Mouse (Mus musculus): ENCODE data around the gene Fga. TPM values are rescaled to one million over a fixed set of nuclear protein-coding genes. Genes with fewer than 3 reads are reported as not detected.

Gene Fga
- polyA plus RNA-seq, 1 experiment from 2014 or later = 0.09 TPM

DNA sequence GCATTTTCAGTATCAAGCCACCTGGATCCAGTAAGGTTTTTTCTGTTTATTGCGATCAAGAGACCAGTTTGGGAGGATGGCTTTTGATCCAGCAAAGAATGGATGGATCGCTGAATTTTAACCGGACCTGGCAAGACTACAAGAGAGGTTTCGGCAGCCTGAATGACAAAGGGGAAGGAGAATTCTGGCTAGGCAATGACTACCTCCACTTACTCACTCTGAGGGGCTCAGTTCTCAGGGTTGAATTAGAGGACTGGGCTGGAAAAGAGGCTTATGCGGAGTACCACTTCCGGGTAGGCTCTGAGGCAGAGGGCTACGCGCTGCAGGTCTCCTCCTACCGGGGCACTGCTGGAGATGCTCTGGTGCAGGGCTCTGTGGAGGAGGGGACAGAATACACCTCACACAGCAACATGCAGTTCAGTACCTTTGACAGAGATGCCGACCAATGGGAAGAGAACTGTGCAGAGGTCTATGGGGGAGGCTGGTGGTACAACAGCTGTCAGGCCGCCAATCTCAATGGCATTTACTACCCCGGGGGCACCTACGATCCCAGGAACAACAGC is 7.0 kb downstream of the Fga start:
- peak overlapping the region; percentile 36 for H3K4me2 ChIP-seq (replicated peaks)
- peak; percentile 86 for ATAC-seq
- H3K4me1 ChIP-seq (replicated peaks) = no peaks in the 10 kb centered on the region
- H3K9me3 ChIP-seq = no peaks in the 10 kb centered on the region
- H3K36me3 ChIP-seq = no peaks in the 10 kb centered on the region
- H3K27ac ChIP-seq = no peak overlapping the region
- H3K27me3 ChIP-seq = no peaks in the 10 kb centered on the region
- WGBS = 46% methylated on average over 13 of the region's 13 CpGs
- peak overlapping the region; percentile 21 for H3K4me3 ChIP-seq (replicated peaks)
- no peak overlapping the region for H3K9ac ChIP-seq (replicated peaks)

DNA sequence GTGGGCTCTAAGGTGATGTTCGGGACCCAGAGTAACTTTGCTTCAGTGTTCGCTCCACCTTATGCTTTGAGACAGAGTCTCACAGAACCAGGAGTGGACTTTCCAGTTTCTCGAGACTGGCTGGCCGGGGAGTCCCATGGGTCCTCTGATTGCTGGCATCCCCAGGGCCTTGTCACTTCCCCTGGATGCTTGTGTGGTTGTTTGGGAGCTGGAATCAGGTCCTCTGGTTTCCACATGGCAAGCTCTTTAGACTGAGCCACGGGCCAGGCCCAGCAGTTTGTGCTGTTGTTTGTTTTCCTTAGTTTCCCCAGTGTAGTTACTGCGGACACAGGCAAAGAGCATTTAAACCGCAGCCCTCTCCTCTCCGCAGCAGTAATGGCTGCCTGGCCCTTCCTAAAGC is 7.9 kb downstream of the Fga start:
- Histone ChIP-seq H3K27ac (no peak overlapping the region), H3K27me3 (no peaks in the 10 kb centered on the region), H3K4me3 (replicated peaks) (no peak overlapping the region), H3K9me3 (no peaks in the 10 kb centered on the region), H3K4me1 (replicated peaks) (no peaks in the 10 kb centered on the region), H3K9ac (replicated peaks) (no peak overlapping the region), H3K36me3 (no peaks in the 10 kb centered on the region), H3K4me2 (replicated peaks) (no peak overlapping the region)
- 87% methylated on average over 8 of the region's 8 CpGs for WGBS
- no peak for ATAC-seq

DNA sequence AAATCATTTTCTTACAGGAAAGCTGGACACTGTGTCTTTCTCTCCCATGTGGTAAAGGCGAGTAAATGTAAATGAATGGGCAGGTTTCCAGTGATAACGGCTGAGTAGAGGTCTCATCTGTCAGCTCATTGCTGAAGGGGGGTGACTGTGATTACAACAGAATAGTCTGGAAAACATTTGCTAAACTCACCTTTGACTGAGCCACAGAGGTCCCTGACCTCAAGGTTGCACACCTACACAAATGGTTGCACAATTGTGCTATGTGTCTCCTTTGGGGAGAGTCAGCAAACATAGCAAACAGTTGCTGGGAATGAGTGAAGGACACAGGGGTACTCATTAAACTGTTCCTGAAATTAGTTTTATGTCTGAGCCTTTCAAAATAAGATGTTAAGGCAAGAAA is 13.0 kb downstream of the Fga start:
- H3K9me3 ChIP-seq = no peaks in the 10 kb centered on the region
- 80% methylated on average over 2 of the region's 2 CpGs for WGBS
- ATAC-seq = no peak
- no peaks in the 10 kb centered on the region for H3K4me1 ChIP-seq (replicated peaks)
- no peak overlapping the region for H3K4me2 ChIP-seq (replicated peaks)
- H3K27ac ChIP-seq = no peak overlapping the region
- no peak overlapping the region for H3K9ac ChIP-seq (replicated peaks)
- H3K27me3 ChIP-seq = no peaks in the 10 kb centered on the region
- H3K36me3 ChIP-seq = no peaks in the 10 kb centered on the region
- no peak overlapping the region for H3K4me3 ChIP-seq (replicated peaks)

GRCm38 (mm10) chr3:83039666-83040065 is 13.8 kb downstream of the Fga start:
- no peak overlapping the region for H3K9ac ChIP-seq (replicated peaks)
- no peak overlapping the region for H3K4me2 ChIP-seq (replicated peaks)
- H3K4me3 ChIP-seq (replicated peaks) = no peak overlapping the region
- no peak for ATAC-seq
- WGBS = 83% methylated on average over 4 of the region's 4 CpGs
- no peaks in the 10 kb centered on the region for H3K36me3 ChIP-seq
- no peaks in the 10 kb centered on the region for H3K4me1 ChIP-seq (replicated peaks)
- H3K9me3 ChIP-seq = no peaks in the 10 kb centered on the region
- no peaks in the 10 kb centered on the region for H3K27me3 ChIP-seq
- H3K27ac ChIP-seq = no peak overlapping the region

GRCm38 (mm10) chr3:83042451-83042850 is 16.6 kb downstream of the Fga start:
- 93% methylated on average over 5 of the region's 5 CpGs for WGBS
- Histone ChIP-seq H3K9ac (replicated peaks) (no peak overlapping the region), H3K27ac (no peak overlapping the region), H3K4me3 (replicated peaks) (no peak overlapping the region), H3K36me3 (no peaks in the 10 kb centered on the region), H3K9me3 (no peaks in the 10 kb centered on the region), H3K4me2 (replicated peaks) (no peak overlapping the region), H3K4me1 (replicated peaks) (no peaks in the 10 kb centered on the region), H3K27me3 (no peaks in the 10 kb centered on the region)
- no peak for ATAC-seq

GRCm38 (mm10) chr3:83046649-83047048 is 20.8 kb downstream of the Fga start:
- no peak for ATAC-seq
- no peaks in the 10 kb centered on the region for H3K4me1 ChIP-seq (replicated peaks)
- H3K9me3 ChIP-seq = no peaks in the 10 kb centered on the region
- no peaks in the 10 kb centered on the region for H3K36me3 ChIP-seq
- 87% methylated on average over 11 of the region's 11 CpGs for WGBS
- no peak overlapping the region for H3K9ac ChIP-seq (replicated peaks)
- no peak overlapping the region for H3K27ac ChIP-seq
- H3K4me3 ChIP-seq (replicated peaks) = no peak overlapping the region
- H3K4me2 ChIP-seq (replicated peaks) = no peak overlapping the region
- H3K27me3 ChIP-seq = no peaks in the 10 kb centered on the region

DNA sequence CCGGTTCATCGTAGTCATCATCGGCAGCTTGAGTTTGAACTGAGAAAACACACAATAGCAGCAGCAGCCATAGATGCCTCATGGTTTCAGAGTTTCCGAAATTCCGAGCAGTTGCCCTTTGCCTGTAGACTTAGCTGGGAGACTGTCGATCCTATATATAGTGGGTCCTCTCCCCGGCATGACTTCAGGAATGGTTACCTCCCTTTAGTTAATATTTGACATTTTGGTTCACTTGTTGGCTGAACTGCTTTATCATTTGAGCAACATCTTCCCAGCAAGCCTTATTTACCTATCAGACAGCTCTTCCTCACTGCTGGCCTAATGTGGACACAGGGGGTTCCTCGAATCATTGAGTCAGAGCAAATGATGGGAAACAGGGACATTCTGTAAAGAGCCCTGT is 23.8 kb downstream of the Fga start, which contains the start of gene Fgb:
TSS of gene Fgb (minus strand) at position 184 of the 400 bp plus-strand sequence.
- no peak within 1 kb of the TSS for H3K4me2 ChIP-seq (replicated peaks)
- no peaks in the 10 kb centered on the region for H3K36me3 ChIP-seq
- H3K27me3 ChIP-seq = no peaks in the 10 kb centered on the region
- ATAC-seq = no peak
- no peak within 1 kb of the TSS for H3K4me3 ChIP-seq (replicated peaks)
- no peaks in the 10 kb centered on the region for H3K9me3 ChIP-seq
- H3K9ac ChIP-seq (replicated peaks) = no peak within 1 kb of the TSS
- H3K27ac ChIP-seq = no peak within 1 kb of the TSS
- 91% methylated on average over 8 of the region's 8 CpGs for WGBS
- no peaks in the 10 kb centered on the region for H3K4me1 ChIP-seq (replicated peaks)

GRCm38 (mm10) chr3:83050661-83051060 is 24.8 kb downstream of the Fga start:
- no peak overlapping the region for H3K27ac ChIP-seq
- no peak overlapping the region for H3K4me3 ChIP-seq (replicated peaks)
- no peaks in the 10 kb centered on the region for H3K36me3 ChIP-seq
- H3K4me2 ChIP-seq (replicated peaks) = no peak overlapping the region
- no peaks in the 10 kb centered on the region for H3K27me3 ChIP-seq
- whole genome bisulfite sequencing = 83% methylated on average over 5 of the region's 5 CpGs
- no peaks in the 10 kb centered on the region for H3K9me3 ChIP-seq
- no peaks in the 10 kb centered on the region for H3K4me1 ChIP-seq (replicated peaks)
- ATAC-seq = no peak
- no peak overlapping the region for H3K9ac ChIP-seq (replicated peaks)

DNA sequence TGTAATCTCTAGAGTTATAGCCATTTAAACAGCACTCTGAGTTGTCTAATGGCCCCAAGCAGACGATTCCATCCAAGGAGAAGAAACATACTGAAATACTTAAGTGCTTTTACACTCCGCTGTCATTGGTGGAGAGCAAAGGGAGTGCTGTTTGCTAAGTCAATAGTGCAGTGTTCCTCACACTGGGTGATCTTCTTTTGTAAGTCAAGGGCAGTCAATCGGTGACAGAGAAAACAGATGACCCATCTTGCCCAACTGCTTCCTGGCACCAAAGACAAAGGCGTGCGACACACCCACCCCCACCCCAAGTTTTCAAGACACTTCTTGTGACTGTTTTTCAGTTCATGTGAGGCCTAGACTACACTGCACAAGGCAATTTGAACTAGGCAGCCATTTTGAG is 26.2 kb downstream of the Fga start:
- 89% methylated on average over 5 of the region's 5 CpGs for WGBS
- Histone ChIP-seq H3K27me3 (no peaks in the 10 kb centered on the region), H3K4me3 (replicated peaks) (no peak overlapping the region), H3K9ac (replicated peaks) (no peak overlapping the region), H3K27ac (no peak overlapping the region), H3K4me2 (replicated peaks) (no peak overlapping the region), H3K9me3 (no peaks in the 10 kb centered on the region), H3K36me3 (peaks cover 4% of the 10 kb centered on the region; the same call in 1 of the 2 replicates), H3K4me1 (replicated peaks) (peaks cover 11% of the 10 kb centered on the region)
- no peak for ATAC-seq

DNA sequence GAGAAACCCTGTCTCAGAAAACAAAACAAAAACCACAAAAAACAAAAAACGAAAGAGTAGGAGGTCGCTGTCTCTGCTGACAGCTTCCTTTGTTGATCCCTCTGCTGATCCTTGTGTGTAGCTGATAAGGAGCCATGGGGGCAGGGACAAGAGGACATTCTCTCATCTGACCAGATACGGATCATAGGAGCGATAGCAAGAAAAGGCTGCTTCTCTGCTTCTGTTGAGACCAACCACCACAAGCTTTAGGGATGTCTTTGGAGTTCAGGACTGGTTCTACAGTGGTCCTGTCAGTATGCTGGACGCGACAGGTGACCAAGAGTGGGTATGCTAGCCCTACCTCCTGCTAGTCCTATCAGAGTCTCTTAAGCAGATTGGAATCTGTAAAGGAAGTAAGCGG is 27.2 kb downstream of the Fga start:
- Histone ChIP-seq H3K4me1 (replicated peaks) (peaks cover 11% of the 10 kb centered on the region), H3K4me3 (replicated peaks) (no peak overlapping the region), H3K9ac (replicated peaks) (no peak overlapping the region), H3K9me3 (no peaks in the 10 kb centered on the region), H3K27ac (no peak overlapping the region), H3K4me2 (replicated peaks) (no peak overlapping the region), H3K27me3 (no peaks in the 10 kb centered on the region), H3K36me3 (peaks cover 13% of the 10 kb centered on the region; the same call in 1 of the 2 replicates)
- ATAC-seq = no peak
- WGBS = 88% methylated on average over 7 of the region's 7 CpGs

- Histone ChIP-seq H3K4me1 (replicated peaks) (peaks cover 11% of the 10 kb centered on the region), H3K9ac (replicated peaks) (no peak overlapping the region), H3K27ac (no peak overlapping the region), H3K9me3 (no peaks in the 10 kb centered on the region), H3K4me2 (replicated peaks) (no peak overlapping the region), H3K27me3 (no peaks in the 10 kb centered on the region), H3K4me3 (replicated peaks) (no peak overlapping the region), H3K36me3 (peaks cover 18% of the 10 kb centered on the region)
- no peak for ATAC-seq
- WGBS = 42% methylated on average over 10 of the region's 10 CpGs
Measured at GRCm38 (mm10) chr3:83053758-83054157, 27.9 kb downstream of the Fga start.

DNA sequence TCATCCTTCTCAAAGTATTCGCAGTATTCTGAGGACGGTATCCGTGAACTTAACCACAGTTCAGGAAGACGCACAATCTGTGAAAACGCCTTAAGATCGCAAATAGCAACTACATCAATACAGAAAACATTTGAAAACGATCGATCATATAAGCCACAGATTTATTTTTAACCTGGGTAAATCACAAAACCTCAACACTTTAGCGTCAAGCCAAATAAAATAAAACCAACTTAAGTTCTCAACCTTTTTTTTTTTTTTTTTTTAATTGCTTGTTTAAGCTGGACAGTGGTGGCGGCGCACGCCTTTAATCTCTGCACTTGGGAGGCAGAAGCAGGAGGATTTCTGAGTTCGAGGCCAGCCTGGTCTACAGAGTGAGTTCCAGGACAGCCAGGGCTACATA is 28.9 kb downstream of the Fga start:
- ATAC-seq = no peak
- H3K9ac ChIP-seq (replicated peaks) = no peak overlapping the region
- peak overlapping the region; percentile 45 for H3K4me2 ChIP-seq (replicated peaks)
- H3K4me3 ChIP-seq (replicated peaks) = peak overlapping the region; percentile 91
- peaks cover 27% of the 10 kb centered on the region for H3K36me3 ChIP-seq
- H3K27ac ChIP-seq = no peak overlapping the region
- no peaks in the 10 kb centered on the region for H3K27me3 ChIP-seq
- 40% methylated on average over 13 of the region's 13 CpGs for WGBS
- peaks cover 11% of the 10 kb centered on the region for H3K4me1 ChIP-seq (replicated peaks)
- H3K9me3 ChIP-seq = no peaks in the 10 kb centered on the region
